In genomic region chr10:17374047-17374446, GRCm38 (mm10) we compare ENCODE assay signal across 27 mouse cellular contexts.
DNase-seq lines count a peak whose midpoint lies in the region; ATAC-seq and TF ChIP-seq lines count a peak whose summit lies in the region.
"Had no signal": no experiment of that assay in that cellular context is flagged by ENCODE, and none has a peak within 500 bp of the region (broad histone marks: within the 10 kb centered on the region; RNA-seq: fewer than 3 reads in every experiment).

No protein-coding gene starts in this region.

- TF ChIP-seq CTCF in kidney, postnatal 0 days (IDR thresholded peaks at IDR 0.05; ENCODE audit: low read depth) = no peak

- no peak overlapping the region for H3K9ac ChIP-seq in kidney, embryonic 14.5 days (ENCODE audit: low read depth, low read length)
- H3K9ac ChIP-seq in kidney, postnatal 0 days (ENCODE audit: low read depth, low read length) = no peak overlapping the region
- H3K9ac ChIP-seq: embryonic facial prominence, embryonic 13.5 days; forebrain, embryonic 12.5 days; forebrain, embryonic 15.5 days; heart, embryonic 12.5 days; heart, embryonic 15.5 days; hindbrain, embryonic 13.5 days had no signal

- intact Hi-C loops in heart, postnatal 25 days (cut with DNase I) = no loop called here

- H3K27ac ChIP-seq in kidney, embryonic 14.5 days (ENCODE audit: low read depth, low read length) = no peak overlapping the region; the same call in 1 of the 2 replicates
- no peak overlapping the region for H3K27ac ChIP-seq in kidney, postnatal 0 days
- H3K27ac ChIP-seq: embryonic facial prominence, embryonic 13.5 days; forebrain, embryonic 12.5 days; forebrain, embryonic 15.5 days; heart, embryonic 15.5 days; hindbrain, embryonic 13.5 days had no signal

- H3K4me3 ChIP-seq in kidney, embryonic 14.5 days (ENCODE audit: low read length) = no peak overlapping the region
- H3K4me3 ChIP-seq in kidney, postnatal 0 days (replicated peaks; ENCODE audit: low read depth, low read length) = no peak overlapping the region
- H3K4me3 ChIP-seq: embryonic facial prominence, embryonic 13.5 days; erythroblast, embryonic 14.5 days; forebrain, embryonic 12.5 days; forebrain, embryonic 15.5 days; heart, embryonic 12.5 days; heart, embryonic 15.5 days; hindbrain, embryonic 13.5 days had no signal

- ATAC-seq in kidney, embryonic 14.5 days (ENCODE audit: low FRiP score, low TSS enrichment) = peak; percentile 91
- no peak for ATAC-seq in kidney, postnatal 0 days (replicated peaks; ENCODE audit: low FRiP score, low read depth)
- ATAC-seq: activated CD4-positive, CD25-positive, alpha-beta regulatory T cell, adult 4 months; forebrain, embryonic 15.5 days; hindbrain, embryonic 16.5 days had no signal

- H3K4me1 ChIP-seq in kidney, embryonic 14.5 days (ENCODE audit: control insufficient read depth, insufficient read depth, low read length) = no peaks in the 10 kb centered on the region
- no peaks in the 10 kb centered on the region for H3K4me1 ChIP-seq in kidney, postnatal 0 days (replicated peaks; ENCODE audit: insufficient read depth, low read length)
- H3K4me1 ChIP-seq: embryonic facial prominence, embryonic 13.5 days; forebrain, embryonic 12.5 days; forebrain, embryonic 15.5 days; heart, embryonic 12.5 days; heart, embryonic 15.5 days; hindbrain, embryonic 13.5 days had no signal

- DNase-seq in embryo, embryonic 10 days (ENCODE audit: low spot score) = peak; percentile 46
- no peak for DNase-seq in embryo, embryonic 11 days
- DNase-seq in kidney, adult 18-20 months = no peak
- peak; percentile 58 for DNase-seq in kidney, postnatal 0 days (ENCODE audit: low spot score)
- no peak for DNase-seq in kidney, postnatal 25 days
- DNase-seq in mesoderm, embryonic 11.5 days (ENCODE audit: low read depth, low spot score) = peak; percentile 57
- DNase-seq in heart, postnatal 25 days (ENCODE audit: low spot score) = no peak
- DNase-seq: adrenal gland, adult 8-10 months; adrenal gland, postnatal 25 days; cerebellum, adult 11-12 months; cerebellum, adult 8-10 months; cerebellum, postnatal 10 days; cerebellum, postnatal 36 days; gastrocnemius, postnatal 25 days; heart, adult 18-20 months; heart, postnatal 10 days; heart, postnatal 4 days had no signal

- 20% methylated on average over 2 of the region's 2 CpGs for WGBS in kidney, embryonic 14.5 days
- 34% methylated on average over 2 of the region's 2 CpGs for WGBS in kidney, postnatal 0 days

- H3K9me3 ChIP-seq in kidney, embryonic 14.5 days (ENCODE audit: control insufficient read depth, low read length) = no peaks in the 10 kb centered on the region
- no peaks in the 10 kb centered on the region for H3K9me3 ChIP-seq in kidney, postnatal 0 days (replicated peaks; ENCODE audit: low read length)
- H3K9me3 ChIP-seq: embryonic facial prominence, embryonic 13.5 days; forebrain, embryonic 12.5 days; forebrain, embryonic 15.5 days; heart, embryonic 12.5 days; heart, embryonic 15.5 days; hindbrain, embryonic 13.5 days had no signal

- H3K36me3 ChIP-seq in kidney, embryonic 14.5 days (ENCODE audit: control insufficient read depth, insufficient read depth, low read length) = no peaks in the 10 kb centered on the region
- H3K36me3 ChIP-seq in kidney, postnatal 0 days (ENCODE audit: insufficient read depth, low read length) = no peaks in the 10 kb centered on the region
- H3K36me3 ChIP-seq: embryonic facial prominence, embryonic 13.5 days; forebrain, embryonic 12.5 days; forebrain, embryonic 15.5 days; heart, embryonic 12.5 days; heart, embryonic 15.5 days; hindbrain, embryonic 13.5 days had no signal

- H3K4me2 ChIP-seq in kidney, embryonic 14.5 days (replicated peaks; ENCODE audit: low read depth, low read length) = no peak overlapping the region
- H3K4me2 ChIP-seq in kidney, postnatal 0 days (ENCODE audit: low read length) = no peak overlapping the region
- H3K4me2 ChIP-seq: embryonic facial prominence, embryonic 13.5 days; forebrain, embryonic 12.5 days; forebrain, embryonic 15.5 days; heart, embryonic 12.5 days; heart, embryonic 15.5 days; hindbrain, embryonic 13.5 days had no signal

- no peaks in the 10 kb centered on the region for H3K27me3 ChIP-seq in kidney, embryonic 14.5 days (ENCODE audit: control insufficient read depth, insufficient read depth, low read length)
- H3K27me3 ChIP-seq in kidney, postnatal 0 days (ENCODE audit: insufficient read depth, low read length) = no peaks in the 10 kb centered on the region
- H3K27me3 ChIP-seq: embryonic facial prominence, embryonic 13.5 days; forebrain, embryonic 12.5 days; forebrain, embryonic 15.5 days; heart, embryonic 12.5 days; heart, embryonic 15.5 days; hindbrain, embryonic 13.5 days had no signal

Comparison
In these comparisons a context has a peak if more than half of its experiments do, and no peak if none do; other contexts are left out.
1. DNase-seq: peak in embryo, embryonic 10 days (single experiment), kidney, postnatal 0 days (single experiment) and mesoderm, embryonic 11.5 days (single experiment); none in embryo, embryonic 11 days (single experiment), kidney, adult 18-20 months (single experiment), kidney, postnatal 25 days (0 of 2) and heart, postnatal 25 days (single experiment).